Mouse (Mus musculus): ENCODE data around the gene Myo1h. TPM values are rescaled to one million over a fixed set of nuclear protein-coding genes. Genes with fewer than 3 reads are reported as not detected.

The Myo1h gene
- polyA plus RNA-seq, 1 experiment from 2014 or later, result 0.28 TPM

GRCm38 (mm10) chr5:114323105-114323790 is 34.3 kb downstream of the Myo1h start:
- Histone ChIP-seq H3K27ac (ENCODE audit: low read depth) (no peak overlapping the region), H3K36me3 (replicated peaks; ENCODE audit: insufficient read depth, low read length) (no peaks in the 10 kb centered on the region), H3K27me3 (ENCODE audit: insufficient read depth, low read length) (0 out of 2 replicates have a peak, but pooled peaks cover 2% of the 10 kb centered on the region), H3K4me2 (ENCODE audit: low read depth, low read length) (no peak overlapping the region), H3K9ac (replicated peaks) (no peak overlapping the region), H3K9me3 (ENCODE audit: low read length) (no peaks in the 10 kb centered on the region), H3K4me3 (ENCODE audit: low read depth, low read length) (no peak overlapping the region), H3K4me1 (ENCODE audit: insufficient read depth) (no peaks in the 10 kb centered on the region)
- DNase-seq, result no peak
- no peak for ATAC-seq
- TF ChIP-seq CTCF (IDR thresholded peaks at IDR 0.05; ENCODE audit: low read depth) (no peak), EP300 (IDR thresholded peaks at IDR 0.05; ENCODE audit: low read depth) (no peak)
- 45% methylated on average over 25 of the region's 25 CpGs for WGBS (ENCODE audit: insufficient replicate concordance)

- H3K36me3 ChIP-seq (replicated peaks; ENCODE audit: insufficient read depth, low read length), result no peaks in the 10 kb centered on the region
- H3K9me3 ChIP-seq (ENCODE audit: low read length), result no peaks in the 10 kb centered on the region
- ATAC-seq, result no peak
- DNase-seq, result peak; percentile 44
- 24% methylated on average over 16 of the region's 16 CpGs for WGBS (ENCODE audit: insufficient replicate concordance)
- no peak overlapping the region for H3K4me3 ChIP-seq (ENCODE audit: low read depth, low read length)
- H3K27me3 ChIP-seq (ENCODE audit: insufficient read depth, low read length), result 0 out of 2 replicates have a peak, but pooled peaks cover 2% of the 10 kb centered on the region
- no peak overlapping the region for H3K27ac ChIP-seq (ENCODE audit: low read depth)
- no peak overlapping the region for H3K4me2 ChIP-seq (ENCODE audit: low read depth, low read length)
- no peaks in the 10 kb centered on the region for H3K4me1 ChIP-seq (ENCODE audit: insufficient read depth)
- TF ChIP-seq CTCF (IDR thresholded peaks at IDR 0.05; ENCODE audit: low read depth), result peak; percentile 50
- no peak for TF ChIP-seq EP300 (IDR thresholded peaks at IDR 0.05; ENCODE audit: low read depth)
- H3K9ac ChIP-seq (replicated peaks), result no peak overlapping the region
Observed at GRCm38 (mm10) chr5:114323791-114324507, 35.0 kb downstream of the Myo1h start.

GRCm38 (mm10) chr5:114342996-114343395 is 54.0 kb downstream of the Myo1h start:
- Histone ChIP-seq H3K4me1 (ENCODE audit: insufficient read depth) (no peaks in the 10 kb centered on the region), H3K4me2 (ENCODE audit: low read depth, low read length) (no peak overlapping the region), H3K4me3 (ENCODE audit: low read depth, low read length) (no peak overlapping the region), H3K27me3 (ENCODE audit: insufficient read depth, low read length) (no peaks in the 10 kb centered on the region), H3K9me3 (ENCODE audit: low read length) (no peaks in the 10 kb centered on the region), H3K9ac (replicated peaks) (no peak overlapping the region), H3K36me3 (replicated peaks; ENCODE audit: insufficient read depth, low read length) (no peaks in the 10 kb centered on the region), H3K27ac (ENCODE audit: low read depth) (no peak overlapping the region)
- ATAC-seq, result no peak
- 46% methylated on average over 5 of the region's 5 CpGs for WGBS (ENCODE audit: insufficient replicate concordance)
- no peak for DNase-seq
- no peak for TF ChIP-seq CTCF (IDR thresholded peaks at IDR 0.05; ENCODE audit: low read depth)
- TF ChIP-seq EP300 (IDR thresholded peaks at IDR 0.05; ENCODE audit: low read depth), result no peak

- Histone ChIP-seq H3K27me3 (ENCODE audit: insufficient read depth, low read length) (no peaks in the 10 kb centered on the region), H3K4me1 (ENCODE audit: insufficient read depth) (no peaks in the 10 kb centered on the region), H3K4me3 (ENCODE audit: low read depth, low read length) (no peak overlapping the region), H3K9me3 (ENCODE audit: low read length) (no peaks in the 10 kb centered on the region), H3K4me2 (ENCODE audit: low read depth, low read length) (no peak overlapping the region), H3K36me3 (replicated peaks; ENCODE audit: insufficient read depth, low read length) (no peaks in the 10 kb centered on the region), H3K9ac (replicated peaks) (no peak overlapping the region), H3K27ac (ENCODE audit: low read depth) (no peak overlapping the region)
- TF ChIP-seq EP300 (IDR thresholded peaks at IDR 0.05; ENCODE audit: low read depth), result no peak
- no peak for TF ChIP-seq CTCF (IDR thresholded peaks at IDR 0.05; ENCODE audit: low read depth)
- ATAC-seq (no peak), DNase-seq (no peak)
- WGBS (ENCODE audit: insufficient replicate concordance), result 65% methylated on average over 7 of the region's 7 CpGs
Observed at GRCm38 (mm10) chr5:114343612-114344011, 54.6 kb downstream of the Myo1h start.

- TF ChIP-seq CTCF (IDR thresholded peaks at IDR 0.05; ENCODE audit: low read depth) (no peak), EP300 (IDR thresholded peaks at IDR 0.05; ENCODE audit: low read depth) (no peak)
- DNase-seq (no peak), ATAC-seq (no peak)
- H3K27ac ChIP-seq (ENCODE audit: low read depth), result no peak overlapping the region
- H3K9me3 ChIP-seq (ENCODE audit: low read length), result no peaks in the 10 kb centered on the region
- no peaks in the 10 kb centered on the region for H3K4me1 ChIP-seq (ENCODE audit: insufficient read depth)
- no peak overlapping the region for H3K4me2 ChIP-seq (ENCODE audit: low read depth, low read length)
- no peak overlapping the region for H3K4me3 ChIP-seq (ENCODE audit: low read depth, low read length)
- H3K9ac ChIP-seq (replicated peaks), result no peak overlapping the region
- 56% methylated on average over 3 of the region's 3 CpGs for WGBS (ENCODE audit: insufficient replicate concordance)
- H3K36me3 ChIP-seq (replicated peaks; ENCODE audit: insufficient read depth, low read length), result no peaks in the 10 kb centered on the region
- H3K27me3 ChIP-seq (ENCODE audit: insufficient read depth, low read length), result no peaks in the 10 kb centered on the region
Observed at GRCm38 (mm10) chr5:114345538-114345937, 56.6 kb downstream of the Myo1h start.

- no peaks in the 10 kb centered on the region for H3K36me3 ChIP-seq (replicated peaks; ENCODE audit: insufficient read depth, low read length)
- no peaks in the 10 kb centered on the region for H3K9me3 ChIP-seq (ENCODE audit: low read length)
- H3K27me3 ChIP-seq (ENCODE audit: insufficient read depth, low read length), result no peaks in the 10 kb centered on the region
- H3K27ac ChIP-seq (ENCODE audit: low read depth), result no peak overlapping the region
- H3K9ac ChIP-seq (replicated peaks), result no peak overlapping the region
- ATAC-seq, result no peak
- H3K4me2 ChIP-seq (ENCODE audit: low read depth, low read length), result no peak overlapping the region
- 64% methylated on average over 10 of the region's 10 CpGs for WGBS (ENCODE audit: insufficient replicate concordance)
- no peak for TF ChIP-seq EP300 (IDR thresholded peaks at IDR 0.05; ENCODE audit: low read depth)
- no peak for TF ChIP-seq CTCF (IDR thresholded peaks at IDR 0.05; ENCODE audit: low read depth)
- H3K4me1 ChIP-seq (ENCODE audit: insufficient read depth), result no peaks in the 10 kb centered on the region
- H3K4me3 ChIP-seq (ENCODE audit: low read depth, low read length), result no peak overlapping the region
- no peak for DNase-seq
Observed at GRCm38 (mm10) chr5:114347005-114347404, 58.0 kb downstream of the Myo1h start.
